Mouse (Mus musculus) megakaryocyte, embryonic 14.5 days (primary cell): ENCODE data around the gene Arhgef18.

Experiments used
- FLI1 ChIP-seq: IDR thresholded peaks from 2 replicates; pipeline ENCODE4 v1.6.1; 2012; ENCODE audit warnings: low read length, inconsistent platforms, mixed read lengths
- GATA1 ChIP-seq: IDR thresholded peaks from 3 replicates; pipeline ENCODE4 v1.6.1; 2012; ENCODE audit warnings: mixed read lengths, low read length, inconsistent platforms, borderline replicate concordance

GRCm38 (mm10) chr8:3375748-3376147 lies 17.1 kb upstream of the Arhgef18 start:
- TF ChIP-seq FLI1 (no peak), GATA1 (no peak)
